Mouse (Mus musculus): ENCODE data around the gene Olfr679. TPM values are rescaled to one million over a fixed set of nuclear protein-coding genes. Genes with fewer than 3 reads are reported as not detected.
"Not testable (repeated sequence)": the region's sequence is repeated elsewhere in the genome, so short reads cannot be mapped to it uniquely, and the experiment has no call there.

The Olfr679 gene
- not detected in 2 replicates for polyA plus RNA-seq (2015; fragmentation: Nextera tagmentation; extraction: Ambion mirVana)

DNA sequence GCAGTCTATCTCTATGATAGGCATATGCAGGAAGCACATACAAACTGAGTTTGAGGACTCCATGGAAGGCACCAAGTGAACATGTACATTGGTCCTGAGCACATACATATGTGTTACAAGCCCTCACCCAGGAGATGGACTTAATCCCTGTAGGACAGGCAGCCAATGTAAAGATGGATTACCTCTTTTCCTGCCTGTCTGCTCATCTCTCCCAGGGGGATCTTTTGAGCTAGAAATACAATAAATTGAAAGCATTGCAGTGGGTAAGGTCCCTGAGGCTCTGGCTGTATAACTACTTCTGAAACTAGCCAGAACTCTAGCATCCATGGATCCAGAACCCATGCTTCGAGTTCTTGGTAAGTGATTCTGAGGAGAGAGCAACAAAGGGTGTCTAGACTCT, at the start of gene Olfr679:
Gene Olfr679 (plus strand): TSS at position 301 of the 400 bp plus-strand sequence.
- Histone ChIP-seq H3K4me1 (replicated peaks) (no peaks in the 10 kb centered on the region), H3K36me3 (no peaks in the 10 kb centered on the region), H3K9me3 (no peaks in the 10 kb centered on the region), H3K27me3 (no peaks in the 10 kb centered on the region), H3K9ac (no peak within 1 kb of the TSS), H3K4me2 (no peak within 1 kb of the TSS), H3K4me3 (no peak within 1 kb of the TSS), H3K27ac (no peak within 1 kb of the TSS)
- ATAC-seq (ENCODE audit: low FRiP score): no peak
- 45% methylated on average over 1 of the region's 1 CpGs for WGBS

DNA sequence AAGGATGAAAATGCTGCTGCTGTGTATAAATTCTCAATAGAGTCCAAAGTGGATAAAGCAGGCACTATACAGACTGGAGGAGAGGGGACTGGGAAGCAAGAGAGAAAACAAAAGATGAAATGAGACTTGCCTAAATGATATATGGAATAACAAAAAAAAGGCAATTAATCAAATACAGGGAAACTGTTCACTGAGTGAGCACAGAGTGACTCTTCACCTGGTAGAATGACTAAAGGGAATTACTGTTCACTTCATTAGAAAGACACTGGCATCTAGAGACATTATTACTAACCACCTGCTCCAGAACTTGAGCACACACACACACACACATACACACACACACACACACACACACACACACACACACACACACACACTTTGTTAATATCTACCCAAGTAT, 48.6 kb upstream of the Olfr679 start, which contains the start of gene Olfr676:
Gene Olfr676 (plus strand): TSS at position 301 of the 400 bp plus-strand sequence.
- Histone ChIP-seq H3K36me3 (no peaks in the 10 kb centered on the region), H3K9me3 (no peaks in the 10 kb centered on the region), H3K9ac (no peak within 1 kb of the TSS), H3K4me3 (no peak within 1 kb of the TSS), H3K4me2 (no peak within 1 kb of the TSS), H3K27me3 (no peaks in the 10 kb centered on the region), H3K4me1 (replicated peaks) (no peaks in the 10 kb centered on the region), H3K27ac (no peak within 1 kb of the TSS)
- no peak for ATAC-seq (ENCODE audit: low FRiP score)

DNA sequence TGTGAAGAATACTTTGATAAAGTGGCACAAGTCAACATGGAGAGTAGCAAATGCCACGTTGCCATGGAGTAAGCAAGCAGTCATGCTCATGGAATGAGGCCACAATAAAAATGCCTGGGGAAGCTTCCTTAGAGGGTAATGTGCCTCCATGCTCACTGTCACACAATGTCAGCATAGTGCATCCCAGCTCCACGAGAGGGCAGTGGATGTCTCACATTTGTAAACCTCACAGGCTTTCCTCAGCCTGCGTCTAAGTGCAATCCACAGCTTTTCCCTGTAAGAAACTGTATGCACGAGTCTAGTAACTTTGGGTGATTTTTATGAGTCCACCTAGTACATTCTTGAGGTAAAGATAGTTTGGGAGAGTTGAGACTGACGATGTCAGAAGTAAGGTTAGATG, 47.2 kb upstream of the Olfr679 start:
- not testable (repeated sequence) for H3K36me3 ChIP-seq; ATAC-seq (ENCODE audit: low FRiP score); H3K27ac ChIP-seq; H3K27me3 ChIP-seq; H3K4me1 ChIP-seq (replicated peaks); H3K4me3 ChIP-seq; H3K4me2 ChIP-seq; H3K9ac ChIP-seq; H3K9me3 ChIP-seq
- WGBS: 54% methylated on average over 5 of the region's 5 CpGs

DNA sequence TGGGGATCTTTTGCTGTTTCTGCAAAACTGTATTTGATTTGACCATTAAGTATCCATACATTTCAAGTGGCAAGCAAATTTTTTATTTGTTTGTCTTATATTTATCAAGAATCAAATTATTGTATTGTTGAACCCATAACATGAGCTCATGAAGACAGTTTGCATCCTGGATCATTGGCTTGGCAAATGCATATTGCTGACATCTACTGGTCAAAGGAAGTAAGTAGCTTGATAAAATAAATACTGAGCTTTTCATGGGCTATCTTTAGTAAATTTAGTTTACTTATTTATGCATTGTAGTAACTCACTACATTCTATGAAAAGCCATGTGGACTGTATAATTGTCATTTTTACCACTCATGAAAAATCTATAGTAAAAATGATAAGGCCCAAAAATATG, 22.1 kb upstream of the Olfr679 start:
- no peaks in the 10 kb centered on the region for H3K27me3 ChIP-seq
- no peak overlapping the region for H3K9ac ChIP-seq
- H3K9me3 ChIP-seq: no peaks in the 10 kb centered on the region
- no peak for ATAC-seq (ENCODE audit: low FRiP score)
- H3K27ac ChIP-seq: no peak overlapping the region
- no peaks in the 10 kb centered on the region for H3K36me3 ChIP-seq
- H3K4me1 ChIP-seq (replicated peaks): no peaks in the 10 kb centered on the region
- H3K4me3 ChIP-seq: no peak overlapping the region
- no peak overlapping the region for H3K4me2 ChIP-seq

DNA sequence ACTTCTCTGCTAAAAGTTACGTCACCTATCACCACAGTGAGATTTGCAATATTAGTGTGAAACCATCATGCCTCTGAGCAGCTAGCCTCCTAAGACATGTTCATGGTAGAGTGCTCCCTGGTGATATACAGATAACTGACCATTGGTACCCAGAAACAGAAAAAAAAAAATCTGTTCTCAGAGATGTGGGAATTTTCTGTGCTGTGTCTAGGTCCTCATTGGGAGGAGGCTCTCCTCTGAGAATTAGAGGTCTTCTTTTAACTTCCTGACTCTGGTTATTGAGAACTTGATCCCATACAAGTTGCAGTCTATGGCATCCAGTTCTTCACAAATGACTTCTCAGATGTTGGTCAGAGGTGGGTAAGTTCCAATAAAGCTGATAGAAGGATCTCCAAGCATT, 16.8 kb upstream of the Olfr679 start, which contains the start of gene Olfr678:
Gene Olfr678 (plus strand): TSS at position 301 of the 400 bp plus-strand sequence.
- H3K9ac ChIP-seq: no peak within 1 kb of the TSS
- ATAC-seq (ENCODE audit: low FRiP score): no peak
- no peaks in the 10 kb centered on the region for H3K27me3 ChIP-seq
- H3K4me2 ChIP-seq: no peak within 1 kb of the TSS
- whole genome bisulfite sequencing: 92% methylated on average over 1 of the region's 1 CpGs
- H3K36me3 ChIP-seq: no peaks in the 10 kb centered on the region
- no peaks in the 10 kb centered on the region for H3K9me3 ChIP-seq
- no peak within 1 kb of the TSS for H3K27ac ChIP-seq
- H3K4me3 ChIP-seq: no peak within 1 kb of the TSS
- no peaks in the 10 kb centered on the region for H3K4me1 ChIP-seq (replicated peaks)

DNA sequence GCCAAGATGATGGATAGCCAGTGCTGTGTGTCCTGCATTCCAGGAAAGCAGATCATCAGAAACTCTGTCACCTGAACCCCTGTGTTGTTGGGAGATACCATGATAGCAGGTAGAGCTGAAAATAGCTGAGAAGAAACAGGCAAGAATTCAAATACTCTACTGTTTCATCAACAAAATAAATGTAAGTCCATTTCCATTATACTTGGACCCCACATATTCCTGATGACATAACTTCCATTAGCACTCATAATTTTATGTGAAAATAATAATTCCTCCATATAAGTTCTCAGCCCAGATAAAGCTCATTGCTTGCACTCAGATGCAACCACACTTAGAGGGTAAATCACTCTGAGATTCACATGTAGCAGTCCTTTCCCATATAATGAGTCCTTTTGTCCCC, 11.7 kb downstream of the Olfr679 start, which contains the start of gene Olfr680-ps1:
Gene Olfr680-ps1 (minus strand): TSS at position 101 of the 400 bp plus-strand sequence.
- not testable (repeated sequence) for ATAC-seq (ENCODE audit: low FRiP score); H3K4me3 ChIP-seq; H3K27ac ChIP-seq; H3K36me3 ChIP-seq; H3K27me3 ChIP-seq; H3K9me3 ChIP-seq; H3K4me2 ChIP-seq; H3K4me1 ChIP-seq (replicated peaks); H3K9ac ChIP-seq

DNA sequence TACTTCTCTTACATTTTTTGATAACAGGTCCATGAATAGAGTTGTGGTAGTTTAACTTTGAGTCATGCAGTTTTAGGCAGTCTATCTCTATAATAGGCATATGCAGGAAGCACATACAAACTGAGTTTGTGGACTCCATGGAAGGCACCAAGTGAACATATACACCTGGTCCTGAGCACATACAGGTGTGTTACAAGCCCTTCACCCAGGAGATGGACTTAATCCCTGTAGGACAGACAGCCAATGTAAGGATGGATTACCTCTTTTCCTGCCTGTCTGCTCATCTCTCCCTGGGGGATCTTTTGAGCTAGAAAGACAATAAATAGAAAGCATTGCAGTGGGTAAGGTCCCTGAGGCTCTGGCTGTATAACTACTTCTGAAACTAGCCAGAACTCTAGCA, 35.5 kb downstream of the Olfr679 start, which contains the start of gene Olfr681:
Gene Olfr681 (plus strand): TSS at position 301 of the 400 bp plus-strand sequence.
- H3K27ac ChIP-seq: no peak within 1 kb of the TSS
- H3K4me2 ChIP-seq: no peak within 1 kb of the TSS
- no peak within 1 kb of the TSS for H3K9ac ChIP-seq
- H3K9me3 ChIP-seq: no peaks in the 10 kb centered on the region
- no peak for ATAC-seq (ENCODE audit: low FRiP score)
- no peaks in the 10 kb centered on the region for H3K4me1 ChIP-seq (replicated peaks)
- no peaks in the 10 kb centered on the region for H3K27me3 ChIP-seq
- H3K4me3 ChIP-seq: no peak within 1 kb of the TSS
- H3K36me3 ChIP-seq: no peaks in the 10 kb centered on the region

Other genes with a start within 250 kb of the Olfr679 start
- gene Usp17lb, start 238.6 kb upstream of the Olfr679 start, polyA plus RNA-seq (2015; fragmentation: Nextera tagmentation; extraction: Ambion mirVana): not detected in 2 replicates
- gene Usp17la, start 224.2 kb upstream of the Olfr679 start, polyA plus RNA-seq (2015; fragmentation: Nextera tagmentation; extraction: Ambion mirVana): not detected in 2 replicates
- not detected in 2 replicates for gene Olfr665, start 203.2 kb upstream of the Olfr679 start, polyA plus RNA-seq (2015; fragmentation: Nextera tagmentation; extraction: Ambion mirVana)
- gene Olfr666, start 185.3 kb upstream of the Olfr679 start, polyA plus RNA-seq (2015; fragmentation: Nextera tagmentation; extraction: Ambion mirVana): not detected in 2 replicates
- not detected in 2 replicates for gene Olfr667, start 159.7 kb upstream of the Olfr679 start, polyA plus RNA-seq (2015; fragmentation: Nextera tagmentation; extraction: Ambion mirVana)
- gene Olfr668, start 153.1 kb upstream of the Olfr679 start, polyA plus RNA-seq (2015; fragmentation: Nextera tagmentation; extraction: Ambion mirVana): not detected in 2 replicates
- not detected in 2 replicates for gene Olfr669, start 147.0 kb upstream of the Olfr679 start, polyA plus RNA-seq (2015; fragmentation: Nextera tagmentation; extraction: Ambion mirVana)
- gene Olfr670, start 118.6 kb upstream of the Olfr679 start, polyA plus RNA-seq (2015; fragmentation: Nextera tagmentation; extraction: Ambion mirVana): not detected in 2 replicates
- gene Olfr671, start 102.1 kb upstream of the Olfr679 start, polyA plus RNA-seq (2015; fragmentation: Nextera tagmentation; extraction: Ambion mirVana): not detected in 2 replicates
- gene Olfr672, start 79.2 kb upstream of the Olfr679 start, polyA plus RNA-seq (2015; fragmentation: Nextera tagmentation; extraction: Ambion mirVana): not detected in 2 replicates
- not detected in 2 replicates for gene Olfr675, start 52.7 kb upstream of the Olfr679 start, polyA plus RNA-seq (2015; fragmentation: Nextera tagmentation; extraction: Ambion mirVana)
- not detected in 2 replicates for gene Olfr676, start 48.5 kb upstream of the Olfr679 start, polyA plus RNA-seq (2015; fragmentation: Nextera tagmentation; extraction: Ambion mirVana)
- not detected in 2 replicates for gene Olfr677, start 29.8 kb upstream of the Olfr679 start, polyA plus RNA-seq (2015; fragmentation: Nextera tagmentation; extraction: Ambion mirVana)
- gene Olfr678, start 16.7 kb upstream of the Olfr679 start, polyA plus RNA-seq (2015; fragmentation: Nextera tagmentation; extraction: Ambion mirVana): not detected in 2 replicates
- not detected in 2 replicates for gene Olfr680-ps1, start 11.6 kb downstream of the Olfr679 start, polyA plus RNA-seq (2015; fragmentation: Nextera tagmentation; extraction: Ambion mirVana)
- gene Olfr681, start 35.6 kb downstream of the Olfr679 start, polyA plus RNA-seq (2015; fragmentation: Nextera tagmentation; extraction: Ambion mirVana): not detected in 2 replicates
- gene Olfr683, start 65.8 kb downstream of the Olfr679 start, polyA plus RNA-seq (2015; fragmentation: Nextera tagmentation; extraction: Ambion mirVana): not detected in 2 replicates
- not detected in 2 replicates for gene Olfr684, start 82.4 kb downstream of the Olfr679 start, polyA plus RNA-seq (2015; fragmentation: Nextera tagmentation; extraction: Ambion mirVana)
- not detected in 2 replicates for gene Olfr685, start 104.8 kb downstream of the Olfr679 start, polyA plus RNA-seq (2015; fragmentation: Nextera tagmentation; extraction: Ambion mirVana)
- not detected in 2 replicates for gene Olfr686, start 126.3 kb downstream of the Olfr679 start, polyA plus RNA-seq (2015; fragmentation: Nextera tagmentation; extraction: Ambion mirVana)
- gene Olfr688, start 206.9 kb downstream of the Olfr679 start, polyA plus RNA-seq (2015; fragmentation: Nextera tagmentation; extraction: Ambion mirVana): not detected in 2 replicates
- 0.05 TPM in 1 of 2 replicates, not detected in the other for gene Olfr689, start 230.0 kb downstream of the Olfr679 start, polyA plus RNA-seq (2015; fragmentation: Nextera tagmentation; extraction: Ambion mirVana)

Measured in hindbrain, embryonic 13.5 days (tissue).